Mouse (Mus musculus): ENCODE data around the gene Mthfs. TPM values are rescaled to one million over a fixed set of nuclear protein-coding genes. Genes with fewer than 3 reads are reported as not detected.
"Not testable (repeated sequence)": the region's sequence is repeated elsewhere in the genome, so short reads cannot be mapped to it uniquely, and the experiment has no call there.

Gene Mthfs
- polyA plus RNA-seq (2015; fragmentation: Nextera tagmentation; extraction: Ambion mirVana): 15.8 and 16.6 TPM in 2 replicates

DNA sequence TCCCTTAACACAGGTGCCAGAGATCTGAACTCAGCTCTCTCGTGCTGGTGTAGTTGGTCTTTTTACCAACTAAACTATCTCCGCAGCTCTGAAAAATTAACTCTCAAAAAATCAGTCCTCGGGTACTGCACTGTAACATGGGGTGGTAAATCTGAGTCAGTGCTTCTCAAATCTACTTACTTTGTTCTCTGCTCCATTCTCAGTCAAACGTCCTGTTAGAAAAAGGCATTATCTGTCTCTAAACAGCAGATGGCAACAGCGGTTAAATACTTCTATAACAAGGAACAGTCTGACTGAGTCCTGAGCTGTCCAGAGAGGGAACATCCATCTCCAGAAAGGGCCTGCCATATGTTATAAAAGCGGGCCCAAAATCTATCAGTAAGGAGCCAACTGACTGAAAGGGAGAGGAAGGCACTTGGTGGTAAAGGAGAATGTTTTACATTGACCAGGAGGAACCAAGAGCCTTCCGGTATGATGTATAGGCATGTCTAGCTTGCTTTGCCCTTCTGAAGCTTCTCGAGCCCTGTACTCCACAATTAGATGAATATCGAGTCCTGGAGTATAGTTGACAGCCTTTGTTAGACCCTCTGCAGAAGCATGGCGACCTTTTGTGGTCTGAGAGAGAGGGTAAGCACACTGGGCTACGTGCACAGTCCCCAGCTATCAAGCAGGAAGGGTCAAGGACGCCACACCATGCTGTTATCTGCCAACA, at the start of gene Mthfs:
Gene Mthfs (plus strand): TSS at position 324 of the 712 bp plus-strand sequence.
- not testable (repeated sequence) for H3K36me3 ChIP-seq; H3K9me3 ChIP-seq; H3K27me3 ChIP-seq (replicated peaks); H3K4me1 ChIP-seq
- Histone ChIP-seq H3K9ac (peak within 1 kb of the TSS; percentile 61), H3K4me3 (peak within 1 kb of the TSS; percentile 45), H3K27ac (replicated peaks) (peak within 1 kb of the TSS; percentile 76), H3K4me2 (peak within 1 kb of the TSS; percentile 64)
- 0 out of 2 replicates have a peak, but pooled peaks have one; percentile 16 for ATAC-seq (ENCODE audit: extremely low read depth, insufficient number of reproducible peaks, low FRiP score, low TSS enrichment)
- 23% methylated on average over 9 of the region's 12 CpGs for WGBS

DNA sequence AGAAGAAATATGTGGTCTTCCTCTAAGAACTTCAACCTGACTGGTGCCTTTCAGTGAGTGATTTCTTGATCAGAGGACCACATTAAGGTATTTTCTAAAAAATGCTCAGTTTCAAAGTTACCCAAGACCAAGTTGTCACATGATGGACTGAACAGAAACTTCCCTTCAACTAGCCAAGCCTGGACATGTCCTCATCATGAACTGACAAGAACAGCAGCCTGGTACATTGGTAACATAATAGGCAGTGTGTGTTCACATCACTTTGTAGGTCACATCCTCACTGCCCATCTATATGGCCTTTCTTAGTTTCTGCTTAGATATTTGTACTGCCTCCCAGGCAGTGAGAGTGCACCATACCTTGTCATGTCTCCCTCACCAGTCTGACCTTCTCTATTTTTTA, 37.9 kb upstream of the Mthfs start:
- not testable (repeated sequence) for H3K27me3 ChIP-seq (replicated peaks); H3K4me2 ChIP-seq; ATAC-seq (ENCODE audit: extremely low read depth, insufficient number of reproducible peaks, low FRiP score, low TSS enrichment)

DNA sequence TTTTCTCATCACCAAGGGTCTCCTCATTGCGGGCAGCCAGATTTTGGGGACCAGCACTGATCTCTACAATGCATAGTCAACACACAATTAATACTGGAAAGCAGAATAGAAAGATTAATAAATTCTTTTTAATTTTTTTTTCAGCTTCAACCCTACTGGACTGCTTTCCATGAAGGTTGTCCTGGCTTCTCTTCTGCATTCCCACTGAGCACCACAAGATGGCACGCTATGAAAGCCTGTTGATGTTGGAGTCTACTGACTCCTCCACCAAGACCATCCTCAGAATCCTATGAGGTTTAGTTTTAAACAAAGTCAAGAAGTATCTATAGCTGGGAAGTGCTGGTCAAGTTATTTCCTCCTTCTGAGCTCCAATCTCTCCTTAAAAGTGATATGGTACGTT, 31.6 kb upstream of the Mthfs start:
- H3K9me3 ChIP-seq; H3K4me3 ChIP-seq; H3K36me3 ChIP-seq; H3K4me1 ChIP-seq; H3K9ac ChIP-seq; H3K27ac ChIP-seq (replicated peaks); ATAC-seq (ENCODE audit: extremely low read depth, insufficient number of reproducible peaks, low FRiP score, low TSS enrichment); H3K4me2 ChIP-seq; H3K27me3 ChIP-seq (replicated peaks): not testable (repeated sequence)
- 21% methylated on average over 2 of the region's 3 CpGs for WGBS

More for the DNA sequence above, 37.9 kb upstream of the Mthfs start:
- H3K9me3 ChIP-seq; H3K4me1 ChIP-seq; H3K27ac ChIP-seq (replicated peaks); H3K4me3 ChIP-seq; H3K9ac ChIP-seq; H3K36me3 ChIP-seq: not testable (repeated sequence)

DNA sequence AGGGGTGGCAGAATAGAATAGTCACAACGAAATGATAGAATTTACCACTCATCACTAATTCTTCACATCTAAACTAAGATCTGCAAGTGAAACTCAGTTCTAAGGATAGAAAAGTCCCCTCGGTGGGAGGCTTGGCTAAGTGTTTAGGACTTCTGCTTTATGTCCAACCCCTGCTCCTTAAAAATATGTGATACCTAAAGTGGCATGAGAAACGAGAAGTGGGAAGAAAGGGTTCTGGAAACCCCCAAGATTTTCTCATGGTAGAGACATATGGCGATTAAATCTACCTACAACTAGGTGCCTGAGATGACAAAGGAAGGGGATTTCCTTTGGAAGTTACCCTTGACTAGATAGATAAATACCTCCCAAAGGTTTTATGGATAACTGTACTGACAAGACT, 31.0 kb upstream of the Mthfs start:
- H3K4me3 ChIP-seq; H3K4me2 ChIP-seq; H3K36me3 ChIP-seq; ATAC-seq (ENCODE audit: extremely low read depth, insufficient number of reproducible peaks, low FRiP score, low TSS enrichment); H3K9ac ChIP-seq; H3K27ac ChIP-seq (replicated peaks); H3K9me3 ChIP-seq; H3K27me3 ChIP-seq (replicated peaks); H3K4me1 ChIP-seq: not testable (repeated sequence)
- 60% methylated on average over 4 of the region's 4 CpGs for WGBS

DNA sequence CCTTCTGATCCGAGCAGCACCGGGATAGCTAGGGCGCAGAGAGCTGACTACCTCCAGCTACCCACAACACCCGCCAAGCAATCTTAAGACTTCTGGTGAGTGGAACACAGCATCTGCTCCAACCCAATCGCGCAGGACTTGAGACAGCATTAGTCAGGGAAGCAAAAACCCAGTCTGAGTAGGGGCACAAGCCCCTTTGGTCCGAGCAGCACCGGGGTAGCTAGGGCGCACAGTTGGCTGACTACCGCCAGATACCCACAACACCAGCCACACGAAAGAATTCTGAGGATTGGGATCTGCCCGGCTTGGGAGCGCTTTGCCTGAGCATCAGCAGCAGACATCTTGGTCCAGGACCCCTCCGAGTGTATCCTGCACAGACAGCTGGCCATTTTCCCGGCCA, 23.5 kb upstream of the Mthfs start:
- not testable (repeated sequence) for H3K27me3 ChIP-seq (replicated peaks); H3K9me3 ChIP-seq; H3K27ac ChIP-seq (replicated peaks); H3K36me3 ChIP-seq; H3K4me1 ChIP-seq; ATAC-seq (ENCODE audit: extremely low read depth, insufficient number of reproducible peaks, low FRiP score, low TSS enrichment); H3K4me2 ChIP-seq; H3K4me3 ChIP-seq; H3K9ac ChIP-seq
- WGBS: 60% methylated on average over 15 of the region's 15 CpGs

DNA sequence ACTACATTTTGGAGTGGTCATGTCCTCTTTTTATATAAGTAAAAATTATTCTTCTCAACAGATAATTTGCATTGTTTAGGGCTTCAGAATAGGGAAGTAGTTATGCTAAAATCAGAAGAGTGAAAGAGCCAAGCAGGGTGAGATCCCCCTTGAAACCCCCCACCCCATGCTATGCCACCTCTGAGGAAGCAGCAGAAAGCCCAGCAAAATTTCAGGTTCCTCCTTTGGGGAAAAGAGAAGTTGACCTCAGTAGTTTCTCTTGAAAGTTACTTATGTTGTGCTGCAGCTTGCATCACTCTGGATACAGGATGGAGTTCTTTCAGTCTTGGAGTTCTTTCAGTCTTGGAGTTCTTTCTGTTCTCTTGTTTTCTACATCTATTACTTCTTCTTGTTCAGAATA, 15.0 kb upstream of the Mthfs start:
- not testable (repeated sequence) for H3K27ac ChIP-seq (replicated peaks); H3K4me2 ChIP-seq; H3K36me3 ChIP-seq; H3K9me3 ChIP-seq; H3K4me1 ChIP-seq; H3K9ac ChIP-seq; H3K4me3 ChIP-seq; ATAC-seq (ENCODE audit: extremely low read depth, insufficient number of reproducible peaks, low FRiP score, low TSS enrichment); H3K27me3 ChIP-seq (replicated peaks)

DNA sequence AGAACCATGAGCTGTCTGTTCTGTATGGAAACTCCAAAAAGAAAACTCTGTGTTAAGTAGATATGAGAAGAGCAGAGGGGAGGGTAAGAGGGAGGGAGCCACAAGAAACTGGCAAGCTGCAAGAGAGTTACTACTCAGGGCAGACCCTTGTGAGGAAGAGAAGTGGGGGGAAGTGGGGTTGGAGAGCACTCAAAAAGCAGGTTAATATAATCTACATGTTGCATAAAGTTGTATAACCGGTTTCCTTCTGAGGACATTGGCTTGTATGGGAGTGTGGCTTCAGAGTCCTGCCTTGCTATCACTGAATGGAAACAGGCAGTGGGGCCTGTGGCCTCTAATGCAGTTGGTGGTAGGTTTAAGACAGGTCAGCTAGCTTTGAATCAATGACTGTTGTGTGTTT, 13.0 kb upstream of the Mthfs start:
- not testable (repeated sequence) for H3K27me3 ChIP-seq (replicated peaks); H3K4me2 ChIP-seq; H3K4me3 ChIP-seq; H3K27ac ChIP-seq (replicated peaks); ATAC-seq (ENCODE audit: extremely low read depth, insufficient number of reproducible peaks, low FRiP score, low TSS enrichment); H3K4me1 ChIP-seq; H3K9me3 ChIP-seq; H3K9ac ChIP-seq; H3K36me3 ChIP-seq
- WGBS: 67% methylated on average over 1 of the region's 1 CpGs

DNA sequence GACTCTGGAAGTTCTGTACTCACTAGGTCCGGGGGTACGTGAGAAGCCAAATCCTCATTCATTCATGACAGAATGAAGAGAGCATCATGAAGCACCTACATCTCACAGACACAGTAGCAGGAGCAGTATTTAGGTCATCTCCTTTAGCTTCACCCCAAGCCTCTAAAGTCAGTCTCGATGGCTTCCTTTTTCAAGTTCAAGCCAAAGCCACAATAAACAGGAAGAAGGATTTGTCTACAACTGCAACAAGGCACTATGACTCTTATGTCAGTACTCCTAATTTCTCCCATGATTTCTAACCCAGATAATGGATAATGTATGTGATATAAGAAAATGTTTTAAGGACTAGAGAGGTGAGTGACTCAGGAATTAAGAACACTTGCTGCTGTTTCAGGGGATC, 12.1 kb upstream of the Mthfs start:
- H3K27me3 ChIP-seq (replicated peaks); H3K9ac ChIP-seq; ATAC-seq (ENCODE audit: extremely low read depth, insufficient number of reproducible peaks, low FRiP score, low TSS enrichment); H3K9me3 ChIP-seq; H3K36me3 ChIP-seq; H3K4me2 ChIP-seq; H3K4me3 ChIP-seq; H3K27ac ChIP-seq (replicated peaks); H3K4me1 ChIP-seq: not testable (repeated sequence)
- WGBS: 76% methylated on average over 3 of the region's 3 CpGs

DNA sequence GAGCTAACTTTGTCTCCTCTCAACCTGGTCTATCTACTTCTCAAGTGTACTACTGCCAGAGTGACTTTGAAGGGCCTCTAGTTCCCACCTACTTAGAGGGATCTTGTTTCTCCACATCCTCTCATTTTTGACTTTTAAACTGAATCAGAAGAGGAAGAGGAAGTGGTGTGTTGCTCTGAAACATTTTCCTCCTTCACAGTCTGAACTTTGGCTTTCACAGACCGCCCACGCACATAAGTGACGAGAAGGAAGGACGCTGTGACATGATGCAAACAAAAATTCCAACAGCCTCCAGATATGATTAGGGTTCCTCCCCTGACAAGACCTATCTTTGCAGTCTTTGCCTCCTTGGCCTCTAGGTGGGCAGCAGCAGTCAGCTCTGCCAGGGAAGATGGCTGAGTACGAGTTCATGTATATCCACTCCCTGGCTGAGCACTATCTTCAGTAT, 11.5 kb upstream of the Mthfs start, which contains the start of the genes Bcl2a1b and Gm29094:
Gene Bcl2a1b (plus strand): TSS at position 241 of the 448 bp plus-strand sequence.
Gene Gm29094 (plus strand): TSS at position 411 of the 448 bp plus-strand sequence.
- H3K27ac ChIP-seq (replicated peaks); H3K36me3 ChIP-seq; H3K9me3 ChIP-seq; ATAC-seq (ENCODE audit: extremely low read depth, insufficient number of reproducible peaks, low FRiP score, low TSS enrichment); H3K4me2 ChIP-seq; H3K27me3 ChIP-seq (replicated peaks); H3K9ac ChIP-seq; H3K4me3 ChIP-seq; H3K4me1 ChIP-seq: not testable (repeated sequence)
- 61% methylated on average over 5 of the region's 5 CpGs for WGBS

DNA sequence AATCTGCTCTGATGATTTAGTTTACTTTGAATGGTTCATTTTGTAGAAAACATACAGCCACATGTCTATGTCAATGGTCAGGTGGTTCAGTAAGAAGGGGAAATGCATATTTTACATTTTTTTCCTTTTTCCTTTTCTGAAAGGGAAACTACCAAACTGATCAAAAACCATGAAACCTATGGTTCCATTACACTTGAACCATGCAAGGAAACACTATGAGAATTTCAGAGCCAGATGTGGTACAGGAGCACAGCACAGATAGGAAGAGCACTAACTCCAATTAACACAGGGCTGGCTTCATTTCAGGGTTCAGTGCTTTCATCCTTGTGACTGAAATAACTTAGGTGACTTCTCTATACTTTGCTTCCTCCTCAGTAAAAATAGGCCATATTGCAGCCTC, 8.2 kb upstream of the Mthfs start:
- not testable (repeated sequence) for H3K4me3 ChIP-seq; H3K9ac ChIP-seq; H3K36me3 ChIP-seq; H3K9me3 ChIP-seq; ATAC-seq (ENCODE audit: extremely low read depth, insufficient number of reproducible peaks, low FRiP score, low TSS enrichment); H3K27me3 ChIP-seq (replicated peaks); H3K4me1 ChIP-seq; H3K27ac ChIP-seq (replicated peaks); H3K4me2 ChIP-seq

DNA sequence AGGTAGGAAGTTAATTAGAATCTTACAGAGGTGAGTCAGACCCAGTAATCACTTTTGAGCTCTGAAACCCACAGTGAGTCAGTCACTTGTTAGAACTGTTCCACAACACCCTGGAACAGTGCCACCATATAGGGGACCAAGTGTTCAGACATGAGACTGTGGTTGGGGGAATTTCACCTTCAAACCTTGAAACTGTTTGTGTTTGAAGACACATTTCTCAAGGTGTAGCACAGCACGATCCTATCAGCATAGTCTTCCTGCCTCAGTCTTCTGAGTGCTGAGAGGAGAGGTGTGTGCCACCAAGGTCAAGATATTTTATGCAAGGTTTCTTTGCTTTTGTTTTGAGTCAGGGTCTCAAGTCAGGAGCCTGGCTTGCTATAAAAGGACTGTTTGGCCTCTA, 1.5 kb upstream of the Mthfs start:
- not testable (repeated sequence) for H3K4me1 ChIP-seq; H3K4me3 ChIP-seq; H3K27ac ChIP-seq (replicated peaks); H3K4me2 ChIP-seq; H3K36me3 ChIP-seq; H3K9me3 ChIP-seq; H3K27me3 ChIP-seq (replicated peaks); ATAC-seq (ENCODE audit: extremely low read depth, insufficient number of reproducible peaks, low FRiP score, low TSS enrichment); H3K9ac ChIP-seq
- WGBS: 47% methylated on average over 1 of the region's 1 CpGs

DNA sequence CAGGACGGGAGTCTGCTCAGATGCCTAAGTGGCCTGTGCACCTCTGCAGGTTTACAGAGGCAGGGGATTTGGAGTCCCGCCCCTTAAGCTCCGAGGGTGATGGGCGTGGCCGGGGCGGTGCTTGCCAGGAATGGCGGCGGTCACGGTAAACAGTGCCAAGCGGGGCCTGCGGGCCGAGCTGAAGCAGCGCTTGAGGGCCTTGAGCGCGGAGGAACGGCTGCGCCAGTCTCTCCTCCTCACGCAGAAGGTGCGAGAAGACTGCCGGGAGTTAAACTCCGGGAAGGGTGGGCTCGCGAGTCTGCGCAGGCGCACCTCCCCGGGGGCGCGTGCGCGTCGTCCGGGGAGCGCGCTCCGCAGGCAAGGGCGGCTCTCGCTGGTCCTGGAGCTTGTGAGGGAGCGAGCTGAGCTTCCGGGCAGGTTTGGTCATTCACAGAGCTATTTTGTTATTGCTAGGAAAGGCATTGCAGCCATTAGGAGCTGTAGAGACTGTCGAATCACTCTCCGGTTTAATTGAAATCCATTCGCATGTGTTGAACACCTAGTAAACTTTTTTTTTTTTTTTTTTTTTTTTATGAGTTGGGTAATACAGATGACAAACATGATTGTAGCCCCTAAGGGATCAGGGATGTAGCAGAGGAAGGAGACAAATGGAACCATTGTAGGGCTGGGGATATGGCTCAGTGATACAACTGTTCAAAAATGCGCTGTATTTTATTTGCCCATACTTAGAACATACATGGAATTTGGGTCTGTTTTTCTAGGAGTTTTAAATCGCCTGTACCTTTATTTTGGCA, 786 bp downstream of the Mthfs start:
- Histone ChIP-seq H3K4me3 (peak overlapping the region; percentile 45), H3K27ac (replicated peaks) (peak overlapping the region; percentile 75), H3K9ac (peak overlapping the region; percentile 61; the same call in 1 of the 2 replicates), H3K4me2 (peak overlapping the region; percentile 64)
- H3K27me3 ChIP-seq (replicated peaks); H3K9me3 ChIP-seq; H3K36me3 ChIP-seq; H3K4me1 ChIP-seq: not testable (repeated sequence)
- ATAC-seq (ENCODE audit: extremely low read depth, insufficient number of reproducible peaks, low FRiP score, low TSS enrichment): peak; percentile 92
- 5% methylated on average over 11 of the region's 44 CpGs for WGBS

Data from heart, embryonic 13.5 days (tissue).